Mouse (Mus musculus): ENCODE measurements at regions not wholly inside any gene's neighbourhood (a gene's known extent, or its start where the extent isn't known, plus 50 kb on each side); places are given as distances from the start of the nearest gene placed in this dataset.

DNA sequence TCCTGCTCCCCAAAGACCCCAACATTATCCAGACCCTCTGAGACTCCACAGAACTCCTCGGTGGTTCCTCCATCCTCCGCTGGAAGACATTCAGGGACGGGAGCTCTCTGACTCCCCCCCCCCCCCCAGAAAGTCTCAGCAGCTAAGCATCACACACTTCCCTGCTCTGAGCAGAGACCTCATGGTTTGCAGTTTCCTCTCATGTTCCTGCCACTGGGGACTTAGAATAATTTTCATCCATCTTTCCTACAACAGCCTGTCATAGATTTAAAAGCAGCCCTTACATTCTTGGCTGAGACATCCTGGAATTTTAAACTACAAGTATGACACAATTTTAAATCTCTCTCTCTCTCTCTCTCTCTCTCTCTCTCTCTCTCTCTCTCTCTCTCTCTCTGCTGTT is 69.2 kb downstream of the Gpr65 start:
- no peak for DNase-seq (ENCODE audit: low spot score in 2 of 2)

- no peak for DNase-seq (ENCODE audit: low spot score in 2 of 2)
These were observed 71.1 kb downstream of the Gpr65 start for GRCm38 (mm10) chr12:98339536-98339935.

DNA sequence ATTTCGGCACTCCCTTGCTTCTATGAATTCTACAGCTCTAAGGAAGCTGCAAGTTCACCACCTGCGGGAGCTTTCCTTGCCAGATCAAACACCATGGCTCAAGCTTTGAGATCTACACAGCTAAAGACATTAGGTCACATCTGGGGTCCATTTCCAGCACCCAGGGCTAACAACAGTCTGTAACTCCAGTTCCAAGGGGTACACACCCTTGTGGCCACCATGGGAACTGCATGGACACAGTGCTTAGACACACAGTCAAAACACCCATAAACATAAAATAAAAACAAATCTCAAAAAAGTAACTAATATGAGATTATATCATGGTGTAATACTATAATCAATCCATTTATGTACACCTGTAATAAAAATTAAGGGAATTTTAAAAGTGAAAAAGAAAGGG is 73.7 kb downstream of the Gpr65 start:
- DNase-seq (ENCODE audit: low spot score in 2 of 2) = peak; percentile 10 to 57

- no peak for DNase-seq (ENCODE audit: low spot score in 2 of 2)
These were observed 75.2 kb downstream of the Gpr65 start for GRCm38 (mm10) chr12:98343653-98344052.

DNA sequence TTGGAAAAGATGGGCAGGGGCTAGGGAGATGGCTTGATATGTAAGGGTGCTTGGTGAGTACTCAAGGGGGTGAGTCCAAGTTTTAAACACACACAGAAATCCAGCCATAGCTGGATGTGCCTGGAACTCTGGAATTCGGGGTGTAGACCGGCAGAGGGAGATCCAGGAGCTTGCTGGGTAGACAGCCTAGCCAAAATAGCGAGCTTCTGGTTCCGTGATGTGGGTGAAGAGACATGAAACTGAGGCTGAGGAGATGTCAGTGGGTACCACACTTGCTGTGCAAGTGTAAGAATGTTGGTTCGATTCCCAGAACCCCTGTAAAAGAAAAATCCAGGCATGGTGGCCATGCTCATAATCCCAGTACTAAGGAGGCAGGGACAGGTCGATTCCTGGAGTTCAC is 78.6 kb downstream of the Gpr65 start:
- DNase-seq (ENCODE audit: low spot score in 2 of 2) = no peak

DNA sequence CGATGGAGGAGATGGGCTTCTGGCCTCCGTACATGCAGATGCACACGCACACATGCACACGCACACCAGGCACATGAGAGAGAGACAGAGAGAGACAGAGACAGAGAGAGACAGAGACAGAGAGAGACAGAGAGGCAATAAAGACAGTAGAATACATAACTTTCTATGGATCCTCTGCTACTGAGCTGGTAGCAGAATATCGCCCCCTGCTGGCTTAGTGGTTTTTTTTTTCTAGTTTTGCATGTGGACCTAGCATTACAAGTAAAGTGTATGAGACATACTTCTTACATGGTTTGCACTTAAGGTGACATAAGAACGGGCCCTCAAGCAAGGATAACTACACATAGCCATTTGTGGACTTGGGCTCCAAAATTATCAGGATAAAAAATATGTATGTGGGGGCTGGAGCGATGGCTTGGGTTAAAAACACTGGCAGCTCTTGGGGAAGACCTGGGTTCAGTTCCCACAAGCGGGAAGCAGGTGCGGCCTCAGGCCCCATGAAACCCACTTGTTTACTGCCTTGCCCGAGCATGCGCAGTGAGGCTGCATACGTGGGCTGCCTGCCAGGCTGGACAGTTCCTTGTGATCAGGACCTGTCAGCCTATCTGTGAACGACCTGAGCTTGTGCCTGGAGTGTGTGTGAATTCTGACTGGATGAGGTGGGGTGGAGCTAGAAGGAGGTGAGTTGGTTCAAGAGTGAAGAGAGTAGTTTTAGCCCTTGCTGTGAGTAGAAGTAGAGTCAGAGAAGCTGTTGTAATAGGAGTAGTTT is 79.3 kb downstream of the Gpr65 start:
- DNase-seq (ENCODE audit: low spot score in 2 of 2) = peak in 1 of 2 experiments; percentile 50

DNA sequence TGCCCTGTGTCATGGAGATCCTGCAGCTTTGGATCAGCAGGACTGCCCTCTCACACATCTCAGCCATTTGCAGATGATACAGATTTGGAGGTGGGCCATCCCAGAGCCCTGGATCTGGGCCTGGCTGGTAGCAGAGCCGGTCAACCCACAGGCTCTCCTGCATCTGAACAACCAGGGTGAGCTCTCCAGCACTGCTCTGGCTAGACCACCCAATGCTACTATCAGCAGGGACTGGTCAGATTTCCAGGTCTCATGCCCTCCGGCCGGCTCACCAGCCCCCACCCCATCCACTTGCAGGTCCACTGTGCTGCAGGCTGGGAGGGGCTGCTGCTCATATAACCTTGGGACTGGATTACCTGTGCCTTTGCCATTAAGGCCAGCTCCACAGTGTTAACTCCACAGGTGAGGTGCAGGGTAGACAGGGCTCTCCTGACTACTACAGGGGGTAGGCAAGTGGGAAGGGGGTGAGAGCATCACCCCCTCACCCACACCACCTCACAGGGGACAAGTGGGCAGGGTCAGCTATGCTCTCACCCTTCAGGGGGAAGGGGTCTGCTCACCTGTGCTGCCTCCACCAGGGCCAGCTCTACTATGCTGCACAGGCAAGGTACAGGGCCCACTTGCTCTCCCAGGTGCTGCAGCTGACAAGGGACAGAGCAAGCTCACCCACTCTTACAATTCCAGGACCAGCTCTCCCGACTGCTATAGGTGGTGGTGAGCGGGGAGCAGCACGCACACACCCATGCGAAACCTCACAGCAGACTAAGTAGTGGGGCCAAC is 81.6 kb downstream of the Gpr65 start:
- no peak for DNase-seq (ENCODE audit: low spot score in 2 of 2)

GRCm38 (mm10) chr12:98352401-98352800 is 84.0 kb downstream of the Gpr65 start:
- no peak for DNase-seq (ENCODE audit: low spot score in 2 of 2)

- DNase-seq (ENCODE audit: low spot score in 2 of 2) = no peak
These were observed 86.1 kb downstream of the Gpr65 start for GRCm38 (mm10) chr12:98354545-98354944.

- no peak for DNase-seq (ENCODE audit: low spot score in 2 of 2)
These were observed 99.1 kb downstream of the Gpr65 start for GRCm38 (mm10) chr12:98367583-98367982.

DNA sequence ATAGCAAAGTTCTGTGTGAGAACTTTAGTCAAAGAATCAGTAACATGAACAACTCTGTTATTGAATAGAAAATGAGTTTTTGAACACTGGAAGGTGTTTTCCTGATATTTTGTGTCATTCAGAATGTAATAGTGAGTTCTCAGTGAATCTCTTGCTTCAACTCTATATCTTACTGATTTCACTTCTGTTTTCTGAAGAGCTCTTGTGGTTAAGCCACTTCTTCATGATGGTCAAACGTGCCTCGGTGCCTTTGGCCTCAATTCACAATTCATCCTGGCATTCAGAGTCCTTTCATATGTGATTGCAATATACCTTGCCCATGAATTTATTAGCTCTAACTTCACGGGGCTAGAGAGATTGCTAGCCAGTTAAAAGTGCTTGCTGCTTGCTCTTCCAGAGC is 102.3 kb downstream of the Gpr65 start:
- DNase-seq (ENCODE audit: low spot score in 2 of 2) = no peak

DNA sequence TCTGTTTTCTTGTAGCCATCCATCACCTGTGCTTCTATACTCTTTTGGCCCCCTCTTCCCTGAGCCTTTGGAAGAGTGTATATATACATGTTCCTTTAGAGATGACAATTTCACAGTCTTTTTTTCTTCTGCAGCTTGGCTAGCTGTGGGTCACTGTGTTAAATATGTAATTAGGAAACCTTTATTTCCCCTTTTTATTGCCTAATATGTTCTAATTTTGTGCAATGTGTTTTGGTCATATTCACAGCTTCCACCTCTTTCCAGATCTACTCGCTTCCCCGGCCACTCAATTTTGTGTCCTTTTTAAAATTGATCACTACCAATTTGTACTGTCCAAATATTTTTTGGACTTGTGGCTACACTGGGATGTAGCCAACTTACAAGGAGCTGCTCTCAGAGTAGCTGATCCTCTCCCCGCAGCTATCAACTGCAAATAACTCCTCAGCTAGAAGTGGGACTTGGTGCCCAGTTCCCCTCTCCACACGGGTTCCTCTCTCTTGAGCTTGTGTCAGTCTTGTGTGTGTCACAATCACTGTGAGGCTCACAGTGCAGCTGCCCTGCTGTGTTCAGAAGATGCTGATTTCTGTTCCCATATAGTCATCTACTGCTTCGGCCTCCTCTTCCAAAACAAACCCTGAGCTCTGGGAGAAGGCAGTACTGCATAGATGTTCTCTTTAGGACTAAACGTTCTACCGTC is 106.9 kb downstream of the Gpr65 start:
- no peak for DNase-seq (ENCODE audit: low spot score in 2 of 2)

All from spleen, postnatal 10 days (tissue).